Mouse (Mus musculus) kidney, postnatal 14 days (tissue): ENCODE results near the gene Cfap99.

Experiments
- DNase-seq: peaks from one replicate; pipeline ENCODE4 v3.0.0; 2022; ENCODE audit warnings: mixed read lengths

Cfap99 gene

GRCm38 (mm10) chr5:34288154-34288716, at the start of gene Cfap99, which contains the start of gene Zfyve28:
Gene Cfap99 (plus strand): TSS chr5:34288600.
Gene Zfyve28 (minus strand): TSS chr5:34288449.
- peak; percentile 74 for DNase-seq

GRCm38 (mm10) chr5:34242224-34242963, 46.0 kb upstream of the Cfap99 start:
- DNase-seq = peak; percentile 27

- no peak for DNase-seq
Observed at GRCm38 (mm10) chr5:34243062-34243461, 45.3 kb upstream of the Cfap99 start.

- DNase-seq = no peak
Observed at GRCm38 (mm10) chr5:34246443-34246842, 42.0 kb upstream of the Cfap99 start.

- DNase-seq = no peak
Observed at GRCm38 (mm10) chr5:34249132-34249531, 39.3 kb upstream of the Cfap99 start.

- DNase-seq = no peak
Observed at GRCm38 (mm10) chr5:34250090-34250489, 38.3 kb upstream of the Cfap99 start.

- no peak for DNase-seq
Observed at GRCm38 (mm10) chr5:34251794-34252193, 36.6 kb upstream of the Cfap99 start.

- DNase-seq = peak; percentile 24
Observed at GRCm38 (mm10) chr5:34252307-34252966, 36.0 kb upstream of the Cfap99 start.

GRCm38 (mm10) chr5:34252967-34253519, 35.4 kb upstream of the Cfap99 start:
- DNase-seq = no peak

GRCm38 (mm10) chr5:34254309-34254708, 34.1 kb upstream of the Cfap99 start:
- peak; percentile 7 for DNase-seq

GRCm38 (mm10) chr5:34255189-34255588, 33.2 kb upstream of the Cfap99 start:
- no peak for DNase-seq

GRCm38 (mm10) chr5:34259172-34259816, 29.1 kb upstream of the Cfap99 start:
- no peak for DNase-seq

GRCm38 (mm10) chr5:34266065-34266464, 22.3 kb upstream of the Cfap99 start:
- DNase-seq = no peak

- DNase-seq = no peak
Observed at GRCm38 (mm10) chr5:34269197-34269920, 19.0 kb upstream of the Cfap99 start.

GRCm38 (mm10) chr5:34269921-34270465, 18.4 kb upstream of the Cfap99 start:
- DNase-seq = no peak

GRCm38 (mm10) chr5:34271743-34272142, 16.7 kb upstream of the Cfap99 start:
- DNase-seq = peak; percentile 27

GRCm38 (mm10) chr5:34273251-34273681, 15.1 kb upstream of the Cfap99 start:
- no peak for DNase-seq

- DNase-seq = no peak
Observed at GRCm38 (mm10) chr5:34274268-34274667, 14.1 kb upstream of the Cfap99 start.

GRCm38 (mm10) chr5:34274676-34275293, 13.6 kb upstream of the Cfap99 start:
- DNase-seq = no peak

GRCm38 (mm10) chr5:34276191-34276590, 12.2 kb upstream of the Cfap99 start:
- no peak for DNase-seq

- no peak for DNase-seq
Observed at GRCm38 (mm10) chr5:34276746-34277145, 11.7 kb upstream of the Cfap99 start.

GRCm38 (mm10) chr5:34278058-34278457, 10.3 kb upstream of the Cfap99 start:
- DNase-seq = no peak
